Mouse (Mus musculus): ENCODE measurements around the gene Ehd2. TPM values are rescaled to one million over a fixed set of nuclear protein-coding genes. Genes with fewer than 3 reads are reported as not detected.

Gene Ehd2
- polyA plus RNA-seq, 1 experiment from 2014 or later = 22.3 TPM

DNA sequence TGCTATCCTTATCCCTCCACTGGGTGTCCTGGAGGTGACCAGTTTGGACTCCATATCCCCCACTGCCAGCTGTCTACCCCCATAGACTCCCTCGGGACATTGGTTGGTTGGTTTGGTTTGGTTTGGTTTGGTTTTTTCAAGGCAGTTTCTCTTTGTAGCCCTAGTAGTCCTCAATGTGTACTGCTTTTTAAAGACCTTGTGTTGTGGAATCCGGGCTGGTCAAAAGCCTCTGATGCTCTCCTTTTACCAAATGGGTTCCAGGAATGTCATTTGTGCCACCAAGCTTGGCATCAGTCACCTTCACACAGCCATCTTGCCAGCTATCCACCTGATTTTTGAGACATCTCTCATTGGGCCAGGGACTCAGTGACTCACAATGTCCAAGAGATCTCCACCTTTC, 52.6 kb downstream of the Ehd2 start:
- no peaks in the 10 kb centered on the region for H3K27me3 ChIP-seq (ENCODE audit: control insufficient read depth, insufficient read depth, low read length)
- no peak for ATAC-seq (ENCODE audit: low FRiP score, low TSS enrichment)
- no peaks in the 10 kb centered on the region for H3K9me3 ChIP-seq (ENCODE audit: control insufficient read depth, low read length)
- no peak overlapping the region for H3K27ac ChIP-seq (ENCODE audit: low read depth, low read length)
- H3K4me2 ChIP-seq (replicated peaks; ENCODE audit: low read depth, low read length) = no peak overlapping the region
- H3K4me1 ChIP-seq (ENCODE audit: control insufficient read depth, insufficient read depth, low read length) = no peaks in the 10 kb centered on the region
- WGBS = 71% methylated on average over 2 of the region's 2 CpGs
- no peak overlapping the region for H3K9ac ChIP-seq (ENCODE audit: low read depth, low read length)
- no peak overlapping the region for H3K4me3 ChIP-seq (ENCODE audit: low read length)
- H3K36me3 ChIP-seq (ENCODE audit: control insufficient read depth, insufficient read depth, low read length) = peaks cover 23% of the 10 kb centered on the region; the same call in 1 of the 2 replicates

- no peak overlapping the region for H3K4me3 ChIP-seq (ENCODE audit: low read length)
- no peaks in the 10 kb centered on the region for H3K9me3 ChIP-seq (ENCODE audit: control insufficient read depth, low read length)
- H3K27ac ChIP-seq (ENCODE audit: low read depth, low read length) = no peak overlapping the region
- H3K27me3 ChIP-seq (ENCODE audit: control insufficient read depth, insufficient read depth, low read length) = no peaks in the 10 kb centered on the region
- no peak overlapping the region for H3K9ac ChIP-seq (ENCODE audit: low read depth, low read length)
- 37% methylated on average over 2 of the region's 2 CpGs for WGBS
- H3K36me3 ChIP-seq (ENCODE audit: control insufficient read depth, insufficient read depth, low read length) = peaks cover 18% of the 10 kb centered on the region; the same call in 1 of the 2 replicates
- H3K4me1 ChIP-seq (ENCODE audit: control insufficient read depth, insufficient read depth, low read length) = no peaks in the 10 kb centered on the region
- ATAC-seq (ENCODE audit: low FRiP score, low TSS enrichment) = no peak
- H3K4me2 ChIP-seq (replicated peaks; ENCODE audit: low read depth, low read length) = no peak overlapping the region
Measured at GRCm38 (mm10) chr7:15914252-15914651, 53.1 kb downstream of the Ehd2 start.

DNA sequence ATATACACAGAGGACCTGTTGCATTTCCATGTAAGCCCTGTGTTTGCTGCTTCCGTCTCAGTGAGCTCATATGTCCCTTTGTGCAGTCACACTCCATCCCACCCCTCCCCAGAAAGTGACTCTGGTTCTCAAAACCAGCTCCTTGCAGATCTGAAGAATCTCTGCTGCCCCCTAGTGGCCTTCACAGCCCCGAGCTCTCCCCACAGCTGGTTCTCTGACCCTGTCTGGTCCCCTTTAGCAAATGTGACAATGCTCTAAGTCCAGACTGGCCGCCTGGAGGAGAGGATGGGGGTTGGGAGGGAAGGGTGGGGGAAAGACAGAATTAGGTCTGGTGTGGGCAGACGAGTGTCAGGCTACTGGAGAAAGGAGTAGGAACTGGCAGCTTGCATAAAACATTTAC, 55.2 kb downstream of the Ehd2 start:
- 1% methylated on average over 4 of the region's 4 CpGs for WGBS
- Histone ChIP-seq H3K9ac (ENCODE audit: low read depth, low read length) (no peak overlapping the region), H3K27me3 (ENCODE audit: control insufficient read depth, insufficient read depth, low read length) (no peaks in the 10 kb centered on the region), H3K4me3 (ENCODE audit: low read length) (no peak overlapping the region), H3K4me1 (ENCODE audit: control insufficient read depth, insufficient read depth, low read length) (no peaks in the 10 kb centered on the region), H3K27ac (ENCODE audit: low read depth, low read length) (no peak overlapping the region), H3K9me3 (ENCODE audit: control insufficient read depth, low read length) (no peaks in the 10 kb centered on the region), H3K36me3 (ENCODE audit: control insufficient read depth, insufficient read depth, low read length) (peaks cover 5% of the 10 kb centered on the region; the same call in 1 of the 2 replicates), H3K4me2 (replicated peaks; ENCODE audit: low read depth, low read length) (no peak overlapping the region)
- ATAC-seq (ENCODE audit: low FRiP score, low TSS enrichment) = peak; percentile 73

DNA sequence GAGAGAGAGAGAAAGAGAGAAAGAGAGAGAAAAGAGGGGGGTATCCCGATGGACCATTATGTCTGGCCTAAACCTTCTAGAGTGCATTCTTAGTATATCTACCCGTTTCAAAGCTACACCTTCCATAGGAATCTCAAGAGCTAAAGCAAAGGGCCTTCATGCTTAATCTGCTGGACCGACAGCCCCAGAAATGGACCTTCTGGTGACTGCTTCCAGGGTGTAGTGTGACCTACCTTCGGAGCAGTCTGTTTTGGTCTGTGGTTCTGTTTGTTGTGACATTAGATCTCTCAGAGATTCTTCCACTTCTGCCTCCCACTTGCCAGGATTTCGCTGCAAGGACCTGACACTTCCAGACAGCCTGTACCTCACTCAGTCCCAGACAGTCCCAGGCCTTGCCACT, 56.8 kb downstream of the Ehd2 start:
- ATAC-seq (ENCODE audit: low FRiP score, low TSS enrichment) = no peak
- H3K4me3 ChIP-seq (ENCODE audit: low read length) = no peak overlapping the region
- H3K4me2 ChIP-seq (replicated peaks; ENCODE audit: low read depth, low read length) = no peak overlapping the region
- no peak overlapping the region for H3K9ac ChIP-seq (ENCODE audit: low read depth, low read length)
- H3K27ac ChIP-seq (ENCODE audit: low read depth, low read length) = no peak overlapping the region
- H3K36me3 ChIP-seq (ENCODE audit: control insufficient read depth, insufficient read depth, low read length) = no peaks in the 10 kb centered on the region
- no peaks in the 10 kb centered on the region for H3K27me3 ChIP-seq (ENCODE audit: control insufficient read depth, insufficient read depth, low read length)
- H3K9me3 ChIP-seq (ENCODE audit: control insufficient read depth, low read length) = no peaks in the 10 kb centered on the region
- WGBS = 74% methylated on average over 5 of the region's 5 CpGs
- H3K4me1 ChIP-seq (ENCODE audit: control insufficient read depth, insufficient read depth, low read length) = no peaks in the 10 kb centered on the region

GRCm38 (mm10) chr7:15907971-15908590, 59.3 kb downstream of the Ehd2 start:
- no peaks in the 10 kb centered on the region for H3K9me3 ChIP-seq (ENCODE audit: control insufficient read depth, low read length)
- H3K4me3 ChIP-seq (ENCODE audit: low read length) = no peak overlapping the region
- no peak overlapping the region for H3K9ac ChIP-seq (ENCODE audit: low read depth, low read length)
- no peak overlapping the region for H3K4me2 ChIP-seq (replicated peaks; ENCODE audit: low read depth, low read length)
- H3K4me1 ChIP-seq (ENCODE audit: control insufficient read depth, insufficient read depth, low read length) = no peaks in the 10 kb centered on the region
- no peak overlapping the region for H3K27ac ChIP-seq (ENCODE audit: low read depth, low read length)
- no peak for ATAC-seq (ENCODE audit: low FRiP score, low TSS enrichment)
- no peaks in the 10 kb centered on the region for H3K27me3 ChIP-seq (ENCODE audit: control insufficient read depth, insufficient read depth, low read length)
- 76% methylated on average over 8 of the region's 8 CpGs for WGBS
- no peaks in the 10 kb centered on the region for H3K36me3 ChIP-seq (ENCODE audit: control insufficient read depth, insufficient read depth, low read length)

- H3K36me3 ChIP-seq (ENCODE audit: control insufficient read depth, insufficient read depth, low read length) = no peaks in the 10 kb centered on the region
- no peak overlapping the region for H3K4me3 ChIP-seq (ENCODE audit: low read length)
- no peaks in the 10 kb centered on the region for H3K4me1 ChIP-seq (ENCODE audit: control insufficient read depth, insufficient read depth, low read length)
- no peak for ATAC-seq (ENCODE audit: low FRiP score, low TSS enrichment)
- no peaks in the 10 kb centered on the region for H3K27me3 ChIP-seq (ENCODE audit: control insufficient read depth, insufficient read depth, low read length)
- no peak overlapping the region for H3K4me2 ChIP-seq (replicated peaks; ENCODE audit: low read depth, low read length)
- no peaks in the 10 kb centered on the region for H3K9me3 ChIP-seq (ENCODE audit: control insufficient read depth, low read length)
- H3K9ac ChIP-seq (ENCODE audit: low read depth, low read length) = no peak overlapping the region
- WGBS = 76% methylated on average over 1 of the region's 1 CpGs
- no peak overlapping the region for H3K27ac ChIP-seq (ENCODE audit: low read depth, low read length)
Measured at GRCm38 (mm10) chr7:15906602-15907001, 60.8 kb downstream of the Ehd2 start.

DNA sequence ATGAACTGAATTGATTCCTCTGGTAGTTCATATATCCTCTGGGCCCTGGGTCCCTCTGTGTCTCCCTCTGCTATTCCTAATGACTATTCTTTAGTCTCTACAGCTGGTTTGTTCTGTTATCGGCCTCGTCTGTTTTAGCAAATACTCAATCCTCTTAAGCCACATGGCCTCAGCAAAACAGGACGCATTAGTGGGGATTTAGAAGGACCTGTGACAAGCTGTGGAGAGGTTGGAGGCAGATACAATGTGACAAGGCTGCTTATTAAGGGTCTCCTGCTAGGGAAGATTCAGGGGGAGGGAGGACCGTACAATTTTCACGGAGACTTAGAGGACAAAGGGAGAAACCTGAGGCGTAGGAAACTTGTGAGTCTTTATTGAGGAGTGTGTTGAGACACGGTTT, 61.5 kb downstream of the Ehd2 start:
- Histone ChIP-seq H3K36me3 (ENCODE audit: control insufficient read depth, insufficient read depth, low read length) (no peaks in the 10 kb centered on the region), H3K4me3 (ENCODE audit: low read length) (no peak overlapping the region), H3K27me3 (ENCODE audit: control insufficient read depth, insufficient read depth, low read length) (no peaks in the 10 kb centered on the region), H3K27ac (ENCODE audit: low read depth, low read length) (no peak overlapping the region), H3K9me3 (ENCODE audit: control insufficient read depth, low read length) (no peaks in the 10 kb centered on the region), H3K4me1 (ENCODE audit: control insufficient read depth, insufficient read depth, low read length) (no peaks in the 10 kb centered on the region), H3K4me2 (replicated peaks; ENCODE audit: low read depth, low read length) (no peak overlapping the region), H3K9ac (ENCODE audit: low read depth, low read length) (no peak overlapping the region)
- 86% methylated on average over 7 of the region's 7 CpGs for WGBS
- no peak for ATAC-seq (ENCODE audit: low FRiP score, low TSS enrichment)

DNA sequence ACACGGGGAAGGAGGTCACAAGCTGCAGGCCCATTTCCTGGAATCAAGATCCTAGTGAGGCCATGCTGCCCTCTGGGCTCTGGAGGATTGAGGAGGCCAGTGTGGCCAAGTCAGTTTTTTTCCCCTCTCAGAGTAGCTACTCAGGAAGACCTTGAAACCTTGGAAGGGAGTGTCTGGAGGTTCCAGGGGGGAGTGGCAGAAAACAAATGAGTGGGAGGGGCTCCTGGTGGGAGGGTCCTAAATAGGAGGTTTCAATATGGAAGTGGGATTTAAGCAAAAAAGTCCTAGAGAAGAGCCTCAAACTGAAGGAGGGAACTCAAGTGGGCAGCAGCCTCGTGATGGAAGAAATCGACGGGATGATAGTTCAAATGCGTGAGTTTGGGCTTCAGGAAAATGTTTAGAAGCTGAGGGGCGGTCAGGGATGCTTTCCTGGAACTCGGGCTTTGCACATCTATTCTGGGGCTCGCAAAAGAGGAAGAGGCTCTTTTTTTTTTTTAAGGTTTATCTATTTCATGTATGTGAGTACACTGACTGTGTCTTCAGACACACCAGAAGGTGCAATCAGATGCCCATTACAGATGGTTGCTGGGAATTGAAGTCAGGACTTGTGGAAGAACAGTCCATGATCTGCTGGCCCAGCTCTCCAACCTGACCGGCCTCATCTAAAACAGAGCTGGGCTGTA, 65.9 kb downstream of the Ehd2 start:
- no peak overlapping the region for H3K9ac ChIP-seq (ENCODE audit: low read depth, low read length)
- H3K9me3 ChIP-seq (ENCODE audit: control insufficient read depth, low read length) = no peaks in the 10 kb centered on the region
- no peaks in the 10 kb centered on the region for H3K4me1 ChIP-seq (ENCODE audit: control insufficient read depth, insufficient read depth, low read length)
- 83% methylated on average over 9 of the region's 9 CpGs for WGBS
- H3K4me2 ChIP-seq (replicated peaks; ENCODE audit: low read depth, low read length) = no peak overlapping the region
- H3K27ac ChIP-seq (ENCODE audit: low read depth, low read length) = no peak overlapping the region
- ATAC-seq (ENCODE audit: low FRiP score, low TSS enrichment) = no peak
- no peaks in the 10 kb centered on the region for H3K27me3 ChIP-seq (ENCODE audit: control insufficient read depth, insufficient read depth, low read length)
- no peak overlapping the region for H3K4me3 ChIP-seq (ENCODE audit: low read length)
- H3K36me3 ChIP-seq (ENCODE audit: control insufficient read depth, insufficient read depth, low read length) = no peaks in the 10 kb centered on the region
